Mouse (Mus musculus): ENCODE data around the gene Ccna2.
"Not testable (repeated sequence)": the region's sequence is repeated elsewhere in the genome, so short reads cannot be mapped to it uniquely, and the experiment has no call there.

The Ccna2 gene

DNA sequence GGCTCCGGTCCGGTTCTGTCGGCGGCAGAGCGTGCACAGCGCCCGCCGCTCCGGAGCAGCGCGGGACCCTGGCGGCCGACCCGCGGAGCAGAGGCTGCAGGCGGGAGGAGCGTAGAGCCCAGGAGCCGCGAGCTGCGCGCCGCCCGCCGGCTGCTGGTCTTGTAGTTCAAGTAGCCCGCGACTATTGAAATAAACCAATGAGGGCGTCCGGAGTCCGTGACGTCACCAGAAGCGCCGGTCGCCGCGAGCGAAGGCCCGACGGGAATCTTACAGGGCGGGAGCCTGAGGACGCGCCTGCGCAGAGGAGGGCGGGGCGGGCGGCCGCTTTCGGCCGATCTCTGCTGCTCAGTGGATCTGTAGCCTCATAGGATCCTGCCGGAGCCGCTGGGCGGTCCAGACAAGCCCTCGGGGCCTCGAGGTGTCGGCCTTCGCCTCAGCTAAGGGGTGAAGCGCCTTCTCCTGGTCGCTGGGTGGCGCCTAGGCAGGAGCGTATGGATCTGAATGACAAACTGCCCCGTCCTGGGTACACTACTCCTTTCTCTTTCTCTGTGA, at the start of gene Ccna2:
TSS of gene Ccna2 (minus strand) at position 324 of the 552 bp plus-strand sequence.
- peak; percentile 97 for DNase-seq (ENCODE audit: low spot score)

DNA sequence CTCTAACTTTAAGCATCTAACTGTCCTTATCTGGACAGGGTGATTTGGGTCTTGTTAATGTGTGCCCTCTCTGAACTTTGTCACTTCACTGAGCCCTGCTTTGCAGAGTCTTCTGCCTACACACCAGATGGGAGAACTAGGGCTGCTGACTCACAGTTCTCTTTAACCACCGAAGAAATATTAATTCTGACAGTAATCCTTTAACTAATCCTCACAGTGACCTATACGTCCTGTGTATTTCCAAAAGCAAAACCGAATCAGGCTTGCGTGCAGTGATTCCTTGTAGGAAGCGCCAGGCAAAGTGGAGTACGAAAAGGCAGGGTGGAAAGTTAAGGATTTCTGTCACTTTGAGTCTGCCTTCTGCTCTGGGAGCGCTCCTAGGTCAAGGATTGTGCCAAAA, 46.2 kb upstream of the Ccna2 start:
- DNase-seq (ENCODE audit: low spot score), result no peak

DNA sequence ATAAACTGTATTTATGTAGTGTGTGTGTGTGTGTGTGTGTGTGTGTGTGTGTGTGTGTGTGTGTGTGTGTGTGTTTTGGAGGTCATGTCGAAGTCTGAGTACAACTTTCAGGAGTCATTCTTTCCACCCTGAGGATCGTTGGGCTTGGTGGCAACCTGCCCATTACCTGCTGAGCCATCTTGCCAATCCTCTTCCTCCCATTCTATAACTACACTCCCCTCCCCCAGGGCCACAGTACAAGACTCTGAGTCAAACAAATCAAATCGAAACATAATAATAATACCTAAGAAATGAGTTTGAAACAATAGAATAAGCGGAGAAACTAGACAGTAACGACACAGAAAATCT, 41.9 kb upstream of the Ccna2 start:
- DNase-seq (ENCODE audit: low spot score), result no peak

DNA sequence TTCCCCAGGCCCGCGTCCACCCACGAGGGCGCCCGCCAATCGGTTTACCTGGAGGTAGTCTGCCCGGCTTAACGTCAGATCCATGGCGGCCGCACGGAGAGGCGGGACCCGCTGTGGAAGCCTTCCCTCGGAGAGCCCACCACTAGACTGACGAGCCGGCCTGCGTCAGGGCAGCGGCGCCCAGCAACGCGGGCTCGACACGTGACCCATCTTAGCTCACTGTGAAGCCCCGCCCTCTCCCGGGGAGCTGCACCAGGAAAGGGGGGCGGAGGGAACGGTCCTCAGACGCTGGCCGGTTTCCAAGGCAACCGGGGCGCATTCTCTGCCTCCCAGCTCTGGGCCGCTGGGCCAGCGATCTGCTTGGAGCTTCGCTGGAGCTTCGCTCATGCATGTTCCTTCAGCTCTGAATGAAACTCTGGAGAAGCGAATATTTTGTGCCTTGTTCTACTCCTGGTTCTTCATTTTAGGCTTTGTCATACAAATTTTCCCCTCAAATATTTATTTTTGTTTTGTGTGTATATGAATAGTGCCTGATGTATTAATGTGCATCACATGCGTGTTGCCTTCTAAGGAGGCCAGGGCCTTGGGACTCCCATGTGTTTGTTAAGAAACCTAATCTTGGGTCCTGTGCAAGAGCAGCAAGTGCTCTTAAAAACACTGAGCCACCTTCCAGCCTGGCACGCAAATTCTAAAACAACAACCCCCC, 41.4 kb upstream of the Ccna2 start, which contains the start of gene Bbs7:
TSS of gene Bbs7 (minus strand) at position 276 of the 706 bp plus-strand sequence.
- DNase-seq (ENCODE audit: low spot score), result peak; percentile 83

DNA sequence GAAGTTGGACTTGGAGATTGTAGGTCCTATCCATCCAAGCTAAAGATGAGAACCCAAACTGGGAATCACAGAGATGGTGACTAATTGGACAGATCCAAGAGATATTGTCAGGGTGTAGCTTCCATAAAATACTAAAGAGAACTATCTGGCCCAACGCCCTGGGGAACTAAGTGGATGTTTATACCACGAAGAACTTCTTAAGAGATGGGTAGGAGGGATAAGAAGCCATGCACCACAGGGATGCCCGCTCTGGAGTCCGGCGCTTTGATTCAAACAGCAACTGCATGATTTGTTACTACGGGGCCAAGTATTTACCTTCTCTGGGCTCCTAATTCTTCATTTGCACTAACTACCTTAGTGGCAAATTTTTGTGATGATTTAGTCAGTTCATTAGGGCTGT, 40.7 kb upstream of the Ccna2 start:
- DNase-seq (ENCODE audit: low spot score), result no peak

DNA sequence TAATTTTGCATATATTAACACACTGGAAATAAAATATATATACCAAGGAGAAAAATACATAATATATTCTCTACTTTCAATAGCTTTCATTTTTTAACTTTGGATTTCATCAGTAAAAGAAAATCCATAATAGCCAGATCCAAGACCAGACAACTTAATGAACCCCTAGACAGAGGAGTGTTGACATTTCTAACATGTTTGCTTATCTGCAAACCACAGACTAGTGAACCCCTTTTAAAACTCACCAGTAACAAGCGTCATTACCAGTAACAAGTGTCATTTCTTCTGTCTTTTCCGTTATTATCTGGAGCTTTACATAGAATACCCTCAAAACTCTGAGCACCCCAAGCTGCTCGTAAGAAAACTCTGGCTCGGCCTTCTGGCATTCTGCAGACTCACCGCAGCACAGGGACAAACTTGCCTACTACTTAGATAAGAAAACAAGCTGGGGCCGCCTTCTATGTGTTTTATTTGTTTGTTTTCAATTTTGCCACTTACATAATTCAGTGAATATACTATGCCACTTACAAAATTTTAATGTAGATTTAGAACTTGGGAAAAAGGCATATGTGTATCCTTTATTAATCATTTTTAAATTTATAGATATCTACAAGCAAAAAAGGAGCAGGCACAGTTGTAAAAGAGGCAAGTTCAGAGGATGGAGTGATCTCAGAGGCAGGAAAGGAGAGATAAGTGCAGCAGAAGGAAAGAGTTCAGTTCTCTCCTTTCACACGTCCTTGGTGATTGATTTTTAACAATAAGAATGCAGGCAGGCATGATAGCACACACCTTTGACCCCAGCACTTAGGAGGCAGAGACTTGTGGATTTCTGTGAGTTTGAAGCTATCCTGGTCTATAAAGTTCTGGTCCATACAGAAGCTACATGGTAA, 34.2 kb upstream of the Ccna2 start:
- no peak for DNase-seq (ENCODE audit: low spot score)

DNA sequence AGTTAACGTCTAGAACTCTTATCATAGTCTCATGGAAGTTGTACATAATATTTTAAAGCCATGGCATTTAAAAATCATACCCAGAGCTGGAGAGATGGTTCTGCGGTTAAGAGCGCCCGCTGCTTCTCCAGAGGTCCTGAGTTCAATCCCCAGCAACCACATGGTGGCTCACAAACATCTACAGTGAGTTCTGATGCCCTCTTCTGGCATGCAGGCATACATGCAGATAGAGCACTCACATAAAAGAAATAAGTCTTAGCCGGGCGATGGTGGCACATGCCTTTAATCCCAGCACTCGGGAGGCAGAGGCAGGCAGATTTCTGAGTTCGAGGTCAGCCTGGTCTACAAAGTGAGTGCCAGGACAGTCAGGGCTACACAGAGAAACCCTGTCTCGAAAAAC, 27.8 kb upstream of the Ccna2 start:
- DNase-seq (ENCODE audit: low spot score), result not testable (repeated sequence)

DNA sequence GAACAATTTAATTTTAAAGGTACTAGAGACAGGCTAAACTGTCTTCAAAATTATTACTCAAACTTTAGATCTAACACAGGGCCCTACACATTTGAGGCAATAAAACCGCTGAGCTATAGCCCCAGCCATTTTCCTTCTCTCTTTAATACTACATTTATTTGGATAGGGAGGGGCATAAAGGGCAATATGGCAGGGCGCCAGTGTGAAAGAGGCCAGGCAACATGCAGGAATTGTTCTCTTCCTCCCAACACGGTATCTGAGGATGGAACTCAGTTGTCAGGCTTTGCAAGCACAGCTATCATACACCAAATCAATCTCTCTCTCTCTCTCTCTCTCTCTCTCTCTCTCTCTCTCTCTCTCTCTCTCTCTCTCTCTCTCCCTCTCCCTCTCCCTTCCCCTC, 26.9 kb upstream of the Ccna2 start:
- DNase-seq (ENCODE audit: low spot score), result no peak

DNA sequence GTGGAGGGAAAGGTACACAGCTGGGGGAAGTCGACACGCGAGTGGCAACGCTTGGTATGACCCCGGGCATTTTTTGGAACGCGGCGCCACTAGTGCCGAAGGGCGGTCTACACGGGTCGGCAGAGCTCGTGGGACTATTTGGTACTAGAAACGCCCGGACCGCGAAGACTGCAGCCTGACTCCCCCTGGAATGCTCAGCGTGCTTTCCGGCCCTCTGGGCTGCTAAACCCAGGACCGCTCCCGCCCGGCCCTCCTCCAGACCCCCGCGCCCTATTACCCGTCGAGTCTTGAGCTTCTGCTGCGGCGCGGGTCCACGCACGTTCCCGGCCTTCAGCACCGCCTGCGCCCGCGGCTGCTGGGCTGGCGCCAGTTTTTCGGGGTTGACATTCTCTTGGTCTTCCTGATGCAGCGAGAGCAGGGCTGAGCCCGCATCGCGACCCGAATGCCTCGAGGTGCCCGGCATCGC, 556 bp downstream of the Ccna2 start:
- no peak for DNase-seq (ENCODE audit: low spot score)

DNA sequence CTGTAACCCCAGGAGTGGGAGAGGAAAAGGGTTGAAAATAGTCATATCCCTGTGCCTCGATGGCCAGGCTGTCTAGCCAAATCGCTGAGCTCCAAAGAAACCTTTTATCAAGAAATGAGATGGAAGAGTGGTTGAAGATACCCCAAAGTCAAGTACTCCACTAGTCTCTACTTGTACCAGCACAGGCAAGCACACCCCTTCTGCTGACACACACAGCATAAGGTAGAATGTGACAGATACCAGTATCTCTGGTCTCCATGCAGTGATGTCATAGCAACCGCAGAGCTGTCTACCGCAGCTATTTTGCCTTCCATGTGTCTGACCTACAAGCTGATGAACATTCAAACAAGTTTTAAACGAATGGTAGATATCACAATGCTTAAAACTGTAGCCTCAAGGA, 2.1 kb downstream of the Ccna2 start:
- DNase-seq (ENCODE audit: low spot score), result no peak

DNA sequence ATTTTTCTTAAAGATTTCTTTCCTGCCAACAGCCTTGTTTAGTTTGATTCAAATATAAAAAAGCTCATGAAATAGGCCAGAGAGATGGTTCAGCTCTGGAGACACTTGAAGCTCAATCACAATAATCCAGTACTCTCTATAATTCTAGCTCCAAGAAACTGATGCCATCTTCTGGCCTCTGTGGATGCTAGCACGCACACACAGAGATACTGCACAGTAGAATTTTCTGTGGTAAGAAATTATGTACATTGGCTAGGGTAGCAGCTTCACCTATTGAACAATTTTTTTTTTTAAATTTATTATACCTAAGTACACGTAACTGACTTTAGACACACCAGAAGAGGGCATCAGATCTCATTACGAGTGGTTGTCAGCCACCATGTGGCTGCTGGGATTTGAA, 8.3 kb downstream of the Ccna2 start:
- DNase-seq (ENCODE audit: low spot score), result no peak

DNA sequence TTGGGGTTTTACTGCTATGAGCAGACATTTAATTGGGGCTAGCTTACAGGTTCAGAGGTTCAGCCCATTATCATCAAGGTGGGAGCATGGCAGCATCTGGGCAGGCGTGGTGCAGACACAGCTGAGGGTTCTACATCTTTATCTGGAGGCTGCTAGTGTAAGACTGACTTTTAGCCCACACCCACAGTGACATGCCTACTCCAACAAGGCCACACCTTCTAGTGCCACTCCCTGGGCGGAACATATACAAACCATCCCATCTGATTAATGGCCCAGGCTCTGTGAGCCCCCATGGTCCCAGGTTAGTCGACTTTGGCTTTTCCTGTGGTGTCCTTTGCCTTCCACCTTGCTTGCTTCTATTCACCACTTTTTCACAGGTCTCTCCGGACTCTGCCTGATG, 12.3 kb downstream of the Ccna2 start:
- DNase-seq (ENCODE audit: low spot score), result no peak

DNA sequence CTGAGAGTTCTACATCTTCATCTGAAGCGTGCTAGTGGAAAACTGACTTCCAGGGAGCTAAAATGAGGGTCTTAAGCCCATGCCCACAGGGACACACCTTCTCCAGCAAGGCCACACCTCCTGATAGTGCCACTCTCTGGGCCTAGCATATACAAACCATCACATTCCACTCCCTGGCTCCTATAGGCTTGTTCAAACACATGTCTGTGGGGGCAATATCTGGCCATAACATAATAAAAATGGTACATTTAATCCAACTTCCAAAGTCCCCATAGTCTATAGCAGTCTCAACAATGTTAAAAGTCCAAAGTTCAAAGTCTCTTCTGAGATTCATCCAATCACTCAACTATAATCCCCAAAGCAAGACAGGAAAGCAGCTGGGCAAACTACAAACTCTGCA, 14.3 kb downstream of the Ccna2 start:
- DNase-seq (ENCODE audit: low spot score), result no peak

DNA sequence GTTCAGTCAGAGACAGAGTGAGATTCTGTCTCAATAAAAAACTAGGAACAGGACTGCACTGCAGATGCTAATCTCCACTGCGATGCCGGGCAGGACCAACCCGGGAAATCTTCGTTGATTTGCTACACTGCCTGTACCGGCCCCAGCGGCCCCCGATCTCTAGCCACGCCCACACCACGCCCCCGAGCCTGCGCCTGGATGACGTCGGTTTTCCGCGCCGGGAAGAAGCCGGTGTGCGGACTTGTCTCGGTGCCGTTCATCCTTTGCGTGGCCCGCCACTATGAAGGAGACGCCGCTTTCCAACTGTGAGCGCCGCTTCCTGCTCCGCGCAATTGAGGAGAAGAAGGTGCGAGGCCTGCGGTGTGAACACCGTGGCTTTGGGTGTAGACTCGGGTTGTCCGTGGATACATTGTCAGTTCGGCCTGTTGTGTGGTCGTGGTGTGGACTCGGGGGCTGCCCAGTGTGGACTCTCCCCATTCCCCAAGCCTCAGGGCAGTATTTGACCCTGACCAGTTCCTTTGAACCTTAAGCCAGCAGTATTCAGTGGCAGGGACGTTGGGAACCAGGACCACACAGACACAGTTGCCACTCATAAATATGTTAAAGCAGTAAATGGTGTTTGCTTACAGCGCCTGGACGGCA, 19.4 kb downstream of the Ccna2 start, which contains the start of gene Exosc9:
TSS of gene Exosc9 (plus strand) at position 201 of the 642 bp plus-strand sequence.
- peak; percentile 97 for DNase-seq (ENCODE audit: low spot score)

DNA sequence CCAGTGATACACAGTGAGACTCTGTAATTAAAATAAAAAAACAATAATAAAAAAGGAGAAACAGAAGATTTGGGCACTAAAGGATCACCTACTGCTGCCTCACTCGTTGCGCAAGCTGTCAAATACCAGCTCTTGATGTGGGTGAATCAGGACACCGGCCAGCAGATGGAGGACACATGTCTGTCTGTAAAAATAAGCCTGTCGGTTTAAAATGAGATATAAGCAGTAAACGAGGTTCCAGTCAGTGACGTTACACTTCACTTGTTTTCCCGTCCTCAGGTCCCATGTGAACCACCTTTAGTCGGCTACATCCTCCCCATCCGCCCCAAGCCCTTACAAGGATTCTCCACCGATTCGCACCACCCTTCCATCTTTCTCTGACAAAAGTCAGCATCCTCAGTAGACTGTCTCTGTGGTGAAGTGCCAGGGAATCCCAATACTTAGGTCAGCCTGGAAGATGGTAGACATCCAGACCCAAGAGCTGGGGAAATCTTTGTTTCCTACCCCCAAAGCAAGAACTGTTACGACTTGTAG, 20.0 kb downstream of the Ccna2 start:
- no peak for DNase-seq (ENCODE audit: low spot score)

DNA sequence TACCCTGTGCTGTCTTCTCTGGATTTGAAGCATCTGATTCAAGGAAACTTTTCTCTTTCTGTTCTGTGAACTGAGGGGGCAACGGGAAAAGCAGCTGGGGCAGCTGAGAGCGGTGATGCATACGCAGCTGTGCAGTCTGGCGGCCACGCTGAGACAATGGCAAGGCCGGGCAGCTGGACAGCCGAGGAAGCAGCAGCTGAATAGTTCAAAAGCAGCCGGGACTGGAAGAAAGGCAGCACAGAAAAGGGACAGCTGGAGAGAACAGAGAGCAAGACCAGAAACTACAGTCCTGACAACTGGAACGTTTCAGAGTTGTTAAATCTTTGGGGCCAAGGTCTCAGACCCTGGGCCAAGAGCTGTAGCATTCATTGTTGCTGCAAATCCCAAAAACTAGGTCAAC, 20.6 kb downstream of the Ccna2 start:
- no peak for DNase-seq (ENCODE audit: low spot score)

DNA sequence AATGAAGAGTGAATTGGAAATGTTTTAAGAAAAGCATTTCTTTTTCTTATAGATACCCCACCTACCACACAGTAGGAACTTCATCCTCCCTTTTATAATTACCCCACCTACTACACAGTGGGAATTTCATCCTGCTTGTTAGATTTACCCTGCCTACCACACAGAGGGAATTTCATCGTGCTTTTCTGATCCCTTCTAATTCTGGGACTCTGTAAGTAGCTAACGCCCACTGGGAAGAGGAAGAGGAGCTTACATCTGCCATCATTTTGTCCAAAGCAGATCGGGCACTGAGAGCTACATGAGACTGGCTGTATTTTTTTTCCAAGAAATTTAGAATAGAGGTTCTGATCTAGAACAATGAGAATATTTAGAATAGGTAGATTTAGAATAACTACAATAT, 27.0 kb downstream of the Ccna2 start:
- DNase-seq (ENCODE audit: low spot score), result no peak

DNA sequence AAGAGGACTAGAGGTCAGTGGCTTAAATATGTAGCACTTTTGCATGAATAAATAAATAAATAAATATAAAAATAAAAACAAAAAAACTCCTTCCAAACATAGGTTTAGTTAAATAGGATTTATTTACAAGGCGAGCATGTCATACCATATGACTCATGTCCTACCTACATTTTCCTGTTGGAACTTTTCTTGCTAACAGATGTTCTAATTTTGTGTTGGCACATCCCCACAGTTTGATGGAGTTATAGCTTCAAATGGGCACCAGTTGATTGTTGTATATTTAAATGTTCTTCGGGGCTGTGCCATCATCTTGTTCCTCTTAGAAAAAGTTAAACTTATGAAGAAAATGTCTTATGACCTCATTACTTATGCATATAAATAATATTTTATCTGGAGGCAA, 30.6 kb downstream of the Ccna2 start:
- no peak for DNase-seq (ENCODE audit: low spot score)

DNA sequence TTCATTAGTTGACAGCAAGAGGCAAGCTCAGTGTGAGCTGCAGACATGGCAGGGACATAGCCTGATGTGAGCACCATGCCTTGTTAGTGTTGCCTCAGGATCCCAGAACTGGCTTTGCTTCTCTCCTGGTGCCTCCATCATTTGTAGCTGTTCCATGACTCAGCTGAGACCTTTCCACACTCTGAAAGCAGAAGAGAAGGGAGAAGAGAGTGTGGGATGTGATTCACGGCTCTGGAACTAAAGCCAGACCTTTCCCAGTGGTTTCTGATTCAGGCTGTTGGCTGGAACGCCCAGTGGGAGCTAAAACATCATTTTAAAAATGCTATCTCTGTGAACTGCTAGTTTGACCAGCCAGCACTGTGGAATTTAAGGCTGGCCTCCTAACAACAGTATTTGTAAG, 31.2 kb downstream of the Ccna2 start:
- DNase-seq (ENCODE audit: low spot score), result no peak

DNA sequence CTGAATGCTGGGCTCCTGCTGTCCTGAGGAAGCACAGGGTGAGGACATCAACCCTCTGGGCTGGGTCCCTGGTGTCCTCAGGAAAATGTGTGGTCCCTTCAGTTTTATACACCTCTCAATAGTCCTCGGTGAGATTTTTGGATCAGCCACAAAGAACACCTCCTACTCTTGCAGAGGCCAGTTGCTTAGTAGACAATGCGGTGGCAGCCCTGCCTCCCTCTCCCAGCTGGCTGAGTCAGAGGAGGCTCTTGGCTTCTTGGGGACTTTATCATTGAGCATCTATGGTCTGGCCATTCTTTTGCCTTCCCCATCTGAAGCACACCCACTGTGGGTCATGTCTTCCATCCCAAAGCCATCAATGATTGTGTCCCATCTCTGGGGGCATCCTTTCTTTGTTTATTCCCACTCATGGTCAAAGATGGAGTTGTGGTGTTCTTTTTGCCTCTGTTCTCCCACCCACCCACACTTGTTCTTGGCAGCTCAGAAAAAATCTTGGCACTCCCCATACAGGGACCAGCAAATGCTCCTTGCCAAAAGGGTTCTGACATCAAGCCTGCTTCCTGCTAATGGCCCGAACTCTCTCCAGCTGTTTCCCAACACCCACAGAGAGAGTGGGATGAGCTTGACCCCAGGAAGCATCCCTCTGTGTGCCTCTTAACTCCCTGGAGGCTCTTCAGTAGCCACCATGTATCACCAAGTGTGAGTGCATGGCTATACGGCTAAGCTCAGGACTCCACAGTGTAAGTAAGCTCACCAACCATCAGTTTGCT, 34.1 kb downstream of the Ccna2 start:
- no peak for DNase-seq (ENCODE audit: low spot score)

DNA sequence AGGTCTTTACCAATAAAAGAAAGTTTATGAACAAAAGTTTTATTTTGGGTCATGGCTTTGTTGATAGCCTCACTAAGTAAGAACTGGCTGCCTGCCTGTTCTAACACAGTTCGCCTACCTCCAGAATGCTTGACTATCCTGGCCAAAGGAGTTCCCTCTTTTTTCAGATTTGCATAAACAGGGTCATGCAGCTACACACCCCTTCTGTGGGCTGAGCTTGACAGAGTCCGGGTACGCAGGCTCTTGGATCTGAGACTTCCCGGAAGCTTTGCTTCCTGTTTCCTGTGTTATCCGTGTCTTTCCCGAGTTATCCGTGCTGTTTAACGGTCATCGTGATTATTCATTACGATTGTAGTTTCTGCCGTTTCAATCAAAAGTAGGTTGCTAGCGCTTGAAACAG, 35.9 kb downstream of the Ccna2 start:
- no peak for DNase-seq (ENCODE audit: low spot score)
